Mouse (Mus musculus): ENCODE measurements around the gene Coa7. TPM values are rescaled to one million over a fixed set of nuclear protein-coding genes. Genes with fewer than 3 reads are reported as not detected.

Coa7 gene
- polyA plus RNA-seq, 1 experiment from 2014 or later, result 62.2 TPM

DNA sequence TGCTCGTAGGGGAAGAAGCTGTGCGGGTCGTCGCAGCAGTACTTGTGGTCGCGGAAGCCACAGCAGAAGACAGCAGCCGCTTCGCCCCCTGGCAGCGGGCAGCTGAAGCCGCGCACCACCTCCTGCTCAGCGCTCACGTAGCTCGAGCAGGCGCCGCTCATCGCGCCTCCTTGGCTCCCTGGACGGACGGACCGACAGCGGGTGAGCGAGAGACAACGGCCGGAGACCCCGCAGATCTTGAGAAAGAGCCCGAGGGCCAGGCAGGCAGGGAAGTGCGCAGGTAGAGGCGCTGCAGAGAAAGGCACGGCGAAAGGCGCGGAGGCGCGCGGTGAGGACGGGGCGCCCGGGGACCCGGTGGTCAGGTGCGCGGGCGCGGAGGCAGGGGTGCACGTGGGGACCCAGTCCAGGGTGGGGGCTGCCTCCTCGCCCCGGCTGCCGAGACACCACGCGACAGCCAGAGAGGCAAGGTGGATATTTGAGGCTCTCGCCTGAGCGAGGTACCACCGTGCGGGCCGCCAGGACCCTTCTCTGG lies 55.3 kb downstream of the Coa7 start, which contains the start of gene Shisal2a:
Gene Shisal2a (minus strand): TSS at position 167 of the 532 bp plus-strand sequence.
- Histone ChIP-seq H3K4me2 (ENCODE audit: low read depth, low read length) (peak within 1 kb of the TSS; percentile 66), H3K4me1 (ENCODE audit: insufficient read depth) (peaks cover 7% of the 10 kb centered on the region), H3K4me3 (ENCODE audit: low read depth, low read length) (peak within 1 kb of the TSS; percentile 38), H3K36me3 (replicated peaks; ENCODE audit: insufficient read depth, low read length) (no peaks in the 10 kb centered on the region), H3K27ac (ENCODE audit: low read depth) (no peak within 1 kb of the TSS), H3K9me3 (ENCODE audit: low read length) (no peaks in the 10 kb centered on the region), H3K9ac (replicated peaks) (peak within 1 kb of the TSS; percentile 53; the same call in 1 of the 2 replicates), H3K27me3 (ENCODE audit: insufficient read depth, low read length) (peaks cover 19% of the 10 kb centered on the region)
- WGBS (ENCODE audit: insufficient replicate concordance), result 3% methylated on average over 51 of the region's 55 CpGs
- 0 out of 2 replicates have a peak, but pooled peaks have one; percentile 9 for TF ChIP-seq CTCF (IDR thresholded peaks at IDR 0.05; ENCODE audit: low read depth)
- TF ChIP-seq EP300 (IDR thresholded peaks at IDR 0.05; ENCODE audit: low read depth), result no peak
- ATAC-seq (peak; percentile 27; the same call in 1 of the 2 replicates), DNase-seq (no peak)

DNA sequence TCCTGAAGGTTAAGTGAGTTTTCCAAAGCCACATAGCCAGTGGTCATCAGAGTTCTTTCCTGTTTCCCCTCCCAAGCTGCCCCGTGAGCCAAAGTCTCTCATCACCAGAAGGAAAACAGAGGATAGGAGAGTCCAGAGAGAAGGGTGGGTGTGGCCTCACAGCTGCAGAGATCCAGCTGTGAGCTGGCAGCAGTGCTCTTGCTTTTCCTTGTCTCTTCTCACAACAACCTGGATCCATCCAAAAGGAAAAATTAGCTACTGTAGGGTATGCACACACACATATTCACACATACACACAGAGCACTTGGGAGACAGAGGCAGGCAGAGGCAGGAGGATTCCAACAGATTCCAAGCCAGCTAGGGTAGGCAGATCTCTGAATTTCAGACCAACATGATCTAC lies 58.1 kb downstream of the Coa7 start:
- no peak overlapping the region for H3K4me2 ChIP-seq (ENCODE audit: low read depth, low read length)
- no peak overlapping the region for H3K4me3 ChIP-seq (ENCODE audit: low read depth, low read length)
- no peaks in the 10 kb centered on the region for H3K9me3 ChIP-seq (ENCODE audit: low read length)
- no peak for ATAC-seq
- no peak overlapping the region for H3K27ac ChIP-seq (ENCODE audit: low read depth)
- no peaks in the 10 kb centered on the region for H3K36me3 ChIP-seq (replicated peaks; ENCODE audit: insufficient read depth, low read length)
- WGBS (ENCODE audit: insufficient replicate concordance), result 7% methylated on average over 1 of the region's 1 CpGs
- peaks cover 12% of the 10 kb centered on the region for H3K4me1 ChIP-seq (ENCODE audit: insufficient read depth)
- TF ChIP-seq EP300 (IDR thresholded peaks at IDR 0.05; ENCODE audit: low read depth) (no peak), CTCF (IDR thresholded peaks at IDR 0.05; ENCODE audit: low read depth) (no peak)
- no peak overlapping the region for H3K9ac ChIP-seq (replicated peaks)
- peaks cover 19% of the 10 kb centered on the region for H3K27me3 ChIP-seq (ENCODE audit: insufficient read depth, low read length)
- no peak for DNase-seq

DNA sequence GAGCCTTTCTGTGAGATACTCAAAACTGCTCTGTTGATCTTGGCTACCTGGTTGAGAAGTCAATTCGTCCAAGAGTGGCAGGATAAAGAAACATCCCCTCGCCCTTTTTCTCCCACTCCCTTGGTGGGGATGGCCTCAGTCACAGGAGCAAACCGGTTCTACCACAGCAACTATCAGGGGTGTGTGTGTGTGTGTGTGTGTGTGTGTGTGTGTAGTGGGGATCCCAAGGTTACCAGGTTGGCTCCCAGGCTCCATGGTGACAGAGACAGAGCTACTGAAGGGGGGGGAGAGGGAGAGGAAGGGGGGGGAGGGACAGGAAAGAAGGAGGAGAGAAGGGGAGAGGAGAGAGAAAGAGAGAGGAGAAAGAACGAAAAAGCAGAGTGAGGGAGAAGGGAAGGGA lies 59.2 kb downstream of the Coa7 start:
- ATAC-seq, result no peak
- no peaks in the 10 kb centered on the region for H3K36me3 ChIP-seq (replicated peaks; ENCODE audit: insufficient read depth, low read length)
- H3K9ac ChIP-seq (replicated peaks), result no peak overlapping the region
- peaks cover 15% of the 10 kb centered on the region for H3K27me3 ChIP-seq (ENCODE audit: insufficient read depth, low read length)
- H3K4me2 ChIP-seq (ENCODE audit: low read depth, low read length), result peak overlapping the region; percentile 71
- no peaks in the 10 kb centered on the region for H3K9me3 ChIP-seq (ENCODE audit: low read length)
- no peak overlapping the region for H3K4me3 ChIP-seq (ENCODE audit: low read depth, low read length)
- WGBS (ENCODE audit: insufficient replicate concordance), result 47% methylated on average over 4 of the region's 4 CpGs
- H3K27ac ChIP-seq (ENCODE audit: low read depth), result no peak overlapping the region
- TF ChIP-seq EP300 (IDR thresholded peaks at IDR 0.05; ENCODE audit: low read depth) (no peak), CTCF (IDR thresholded peaks at IDR 0.05; ENCODE audit: low read depth) (no peak)
- H3K4me1 ChIP-seq (ENCODE audit: insufficient read depth), result peaks cover 14% of the 10 kb centered on the region
- no peak for DNase-seq

DNA sequence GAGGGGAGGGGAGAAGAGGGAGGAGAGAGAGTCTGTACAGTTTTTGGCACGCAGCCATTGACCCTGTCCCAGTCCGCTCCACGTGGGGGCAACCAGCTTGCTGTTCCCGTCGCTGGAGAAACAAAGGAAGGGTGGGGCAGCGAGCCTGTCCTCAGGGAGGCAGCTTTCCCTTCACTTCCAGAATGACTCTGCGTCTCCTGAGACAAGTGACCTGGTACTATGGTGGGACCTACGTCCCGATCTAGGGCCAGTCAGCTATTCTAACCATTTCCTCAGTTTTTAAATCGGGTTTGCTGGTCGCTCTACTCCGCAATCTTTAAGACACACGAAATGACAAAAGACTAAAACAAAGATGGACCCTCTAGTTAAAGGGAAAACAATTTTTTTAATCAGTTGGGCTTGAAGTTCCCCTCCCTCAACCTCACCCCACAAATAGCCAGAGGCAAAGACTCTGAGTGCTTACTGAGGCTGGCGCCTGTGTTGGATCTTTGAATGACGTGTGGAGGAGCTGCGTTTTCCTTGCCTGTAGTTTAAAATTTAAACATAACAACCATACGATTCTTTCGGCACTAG lies 59.8 kb downstream of the Coa7 start:
- Histone ChIP-seq H3K36me3 (replicated peaks; ENCODE audit: insufficient read depth, low read length) (no peaks in the 10 kb centered on the region), H3K4me3 (ENCODE audit: low read depth, low read length) (peak overlapping the region; percentile 35), H3K27me3 (ENCODE audit: insufficient read depth, low read length) (peaks cover 10% of the 10 kb centered on the region), H3K9me3 (ENCODE audit: low read length) (no peaks in the 10 kb centered on the region), H3K27ac (ENCODE audit: low read depth) (no peak overlapping the region), H3K4me1 (ENCODE audit: insufficient read depth) (peaks cover 14% of the 10 kb centered on the region), H3K4me2 (ENCODE audit: low read depth, low read length) (peak overlapping the region; percentile 71), H3K9ac (replicated peaks) (peak overlapping the region; percentile 55)
- ATAC-seq (peak; percentile 47; the same call in 1 of the 2 replicates), DNase-seq (peak; percentile 69)
- WGBS (ENCODE audit: insufficient replicate concordance), result 4% methylated on average over 18 of the region's 18 CpGs
- TF ChIP-seq CTCF (IDR thresholded peaks at IDR 0.05; ENCODE audit: low read depth) (peak; percentile 20; the same call in 1 of the 2 replicates), EP300 (IDR thresholded peaks at IDR 0.05; ENCODE audit: low read depth) (no peak)

DNA sequence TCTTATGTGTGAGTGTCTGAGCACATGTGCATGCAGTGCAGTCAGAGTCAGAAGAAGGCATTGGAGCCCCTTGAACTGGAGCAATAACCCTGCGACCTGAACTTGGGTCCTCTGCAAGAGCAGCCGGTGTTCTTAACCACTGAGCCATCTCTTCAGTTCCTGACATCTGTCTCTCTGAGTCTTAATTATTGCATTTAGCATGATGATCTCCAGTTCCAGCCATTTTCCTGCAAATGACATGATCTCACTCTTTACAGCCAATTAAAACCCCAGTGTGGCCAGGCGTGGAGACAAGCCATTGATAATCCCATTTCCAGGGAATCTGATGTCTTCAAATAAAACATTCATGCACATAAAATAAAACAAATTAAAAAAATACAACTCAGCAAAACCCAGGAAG lies 60.8 kb downstream of the Coa7 start:
- no peak overlapping the region for H3K27ac ChIP-seq (ENCODE audit: low read depth)
- DNase-seq (no peak), ATAC-seq (no peak)
- H3K4me2 ChIP-seq (ENCODE audit: low read depth, low read length), result no peak overlapping the region
- no peak overlapping the region for H3K9ac ChIP-seq (replicated peaks)
- 78% methylated on average over 3 of the region's 3 CpGs for WGBS (ENCODE audit: insufficient replicate concordance)
- peaks cover 4% of the 10 kb centered on the region for H3K27me3 ChIP-seq (ENCODE audit: insufficient read depth, low read length)
- H3K9me3 ChIP-seq (ENCODE audit: low read length), result no peaks in the 10 kb centered on the region
- H3K4me3 ChIP-seq (ENCODE audit: low read depth, low read length), result no peak overlapping the region
- H3K4me1 ChIP-seq (ENCODE audit: insufficient read depth), result peaks cover 11% of the 10 kb centered on the region
- no peak for TF ChIP-seq CTCF (IDR thresholded peaks at IDR 0.05; ENCODE audit: low read depth)
- no peak for TF ChIP-seq EP300 (IDR thresholded peaks at IDR 0.05; ENCODE audit: low read depth)
- H3K36me3 ChIP-seq (replicated peaks; ENCODE audit: insufficient read depth, low read length), result no peaks in the 10 kb centered on the region

DNA sequence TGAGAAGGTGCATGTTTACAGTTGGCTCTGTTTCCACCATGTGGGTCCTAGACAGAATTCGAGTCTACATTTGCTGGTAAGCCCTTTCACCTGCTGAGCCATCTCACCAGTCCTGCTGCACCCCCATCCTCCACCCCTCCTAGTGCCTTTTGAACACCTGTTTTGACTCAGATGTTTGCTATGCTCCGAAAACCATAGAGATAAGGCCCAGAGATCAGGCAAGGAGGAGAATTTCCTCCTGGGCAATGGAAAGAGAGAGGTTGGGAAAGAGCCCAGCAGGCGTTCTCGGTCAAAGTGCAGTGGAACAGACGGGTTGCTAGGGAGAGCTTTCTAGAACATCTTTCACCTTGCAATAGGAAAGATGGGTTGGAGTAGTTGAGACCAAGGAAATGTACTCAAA lies 63.2 kb downstream of the Coa7 start:
- no peak for ATAC-seq
- Histone ChIP-seq H3K36me3 (replicated peaks; ENCODE audit: insufficient read depth, low read length) (no peaks in the 10 kb centered on the region), H3K9ac (replicated peaks) (no peak overlapping the region), H3K27me3 (ENCODE audit: insufficient read depth, low read length) (no peaks in the 10 kb centered on the region), H3K4me3 (ENCODE audit: low read depth, low read length) (no peak overlapping the region), H3K4me1 (ENCODE audit: insufficient read depth) (peaks cover 11% of the 10 kb centered on the region), H3K9me3 (ENCODE audit: low read length) (no peaks in the 10 kb centered on the region), H3K27ac (ENCODE audit: low read depth) (no peak overlapping the region), H3K4me2 (ENCODE audit: low read depth, low read length) (no peak overlapping the region)
- DNase-seq, result no peak
- WGBS (ENCODE audit: insufficient replicate concordance), result 56% methylated on average over 5 of the region's 5 CpGs
- TF ChIP-seq CTCF (IDR thresholded peaks at IDR 0.05; ENCODE audit: low read depth) (no peak), EP300 (IDR thresholded peaks at IDR 0.05; ENCODE audit: low read depth) (no peak)

Other genes with a start within 250 kb of the Coa7 start
- gene Podn, start 231.7 kb upstream of the Coa7 start, polyA plus RNA-seq (2015; fragmentation: Nextera tagmentation; extraction: Ambion mirVana), result 0.34 and 0.43 TPM in 2 replicates
- gene Scp2, start 183.1 kb upstream of the Coa7 start, polyA plus RNA-seq (2015; fragmentation: Nextera tagmentation; extraction: Ambion mirVana), result 1,479 and 1,508 TPM in 2 replicates
- 94.6 and 99.9 TPM in 2 replicates for gene Echdc2, start 162.7 kb upstream of the Coa7 start, polyA plus RNA-seq (2015; fragmentation: Nextera tagmentation; extraction: Ambion mirVana)
- 0.75 and 0.86 TPM in 2 replicates for gene Zyg11a, start 110.1 kb upstream of the Coa7 start, polyA plus RNA-seq (2015; fragmentation: Nextera tagmentation; extraction: Ambion mirVana)
- gene Zyg11b, start 27.0 kb upstream of the Coa7 start, polyA plus RNA-seq (2015; fragmentation: Nextera tagmentation; extraction: Ambion mirVana), result 2.5 and 2.6 TPM in 2 replicates
- gene Shisal2a, start 55.2 kb downstream of the Coa7 start, polyA plus RNA-seq (2015; fragmentation: Nextera tagmentation; extraction: Ambion mirVana), result 0.26 and 0.52 TPM in 2 replicates
- gene Gpx7, start 78.8 kb downstream of the Coa7 start, polyA plus RNA-seq (2015; fragmentation: Nextera tagmentation; extraction: Ambion mirVana), result 14.5 and 15.6 TPM in 2 replicates
- 29.1 and 30.9 TPM in 2 replicates for gene Tut4, start 131.3 kb downstream of the Coa7 start, polyA plus RNA-seq (2015; fragmentation: Nextera tagmentation; extraction: Ambion mirVana)